Mouse (Mus musculus) erythroblast, embryonic 14.5 days (primary cell): Measurements from ENCODE around the gene Cyp2b10.

Experiments used
- GATA1 ChIP-seq: IDR thresholded peaks from 2 replicates; pipeline ENCODE4 v1.6.1; 2012; ENCODE audit warnings: low read length, inconsistent platforms, mixed read lengths
- TAL1 ChIP-seq: IDR thresholded peaks from 3 replicates; pipeline ENCODE4 v1.6.1; 2012; ENCODE audit warnings: low read length, inconsistent platforms, mixed read lengths

- TF ChIP-seq GATA1, result no peak
- no peak for TF ChIP-seq TAL1
Observed at GRCm38 (mm10) chr7:25910046-25910445, 12.6 kb downstream of the Cyp2b10 start.
